Mouse (Mus musculus) myocyte (in vitro differentiated cells): Measurements from ENCODE around the gene Cenpm. TPM values are rescaled to one million over a fixed set of nuclear protein-coding genes. Genes with fewer than 3 reads are reported as not detected.
A peak's percentile ranks its signal among the peaks of the same experiment; 100 is the strongest.

Experiments
- H3K27me3 ChIP-seq: one replicate; pipeline ENCODE4 v1.6.1; 2011; ENCODE audit not compliant: control insufficient read depth, insufficient read depth, insufficient read length
- H3K36me3 ChIP-seq: one replicate; pipeline ENCODE4 v1.6.1; 2011; ENCODE audit not compliant: control insufficient read depth, insufficient read depth
- H3K4me2 ChIP-seq: one replicate; pipeline ENCODE4 v1.6.1; 2011; ENCODE audit warnings: low read depth, control low read depth
- H3K4me3 ChIP-seq: one replicate; pipeline ENCODE4 v1.5.1; 2011; ENCODE audit warnings: mild to moderate bottlenecking, control low read depth, moderate library complexity
- H3K79me2 ChIP-seq: one replicate; pipeline ENCODE4 v1.6.1; 2011; ENCODE audit not compliant: control insufficient read depth, insufficient read depth
- H3ac ChIP-seq: one replicate; pipeline ENCODE4 v1.6.1; 2011; ENCODE audit not compliant: control insufficient read depth, insufficient read length
- CEBPB ChIP-seq: IDR thresholded peaks from 2 replicates; pipeline ENCODE4 v1.6.1; 2011; ENCODE audit warnings: mild to moderate bottlenecking, moderate library complexity; ENCODE audit not compliant: poor library complexity, insufficient read depth, severe bottlenecking
- E2F4 ChIP-seq: IDR thresholded peaks from one replicate; pipeline ENCODE4 v1.6.1; 2011; ENCODE audit warnings: mild to moderate bottlenecking, control low read depth, moderate library complexity; ENCODE audit not compliant: insufficient read depth
- MAX ChIP-seq: IDR thresholded peaks from one replicate; pipeline ENCODE4 v1.6.1; 2011; ENCODE audit warnings: low read depth, mild to moderate bottlenecking, control low read depth
- MYOD1 ChIP-seq, 3 experiments: IDR thresholded peaks; one replicate each; pipeline ENCODE4 v1.6.1; 2011; ENCODE audit warnings: control low read depth in 2 of 3, low read depth in 2 of 3, mild to moderate bottlenecking in 2 of 3, moderate library complexity in 1 of 3; ENCODE audit not compliant: insufficient read length in 2 of 3, control insufficient read depth in 1 of 3
- MYOG ChIP-seq, 3 experiments: IDR thresholded peaks; one replicate each; pipeline ENCODE4 v1.6.1; 2011; ENCODE audit warnings: control low read depth in 2 of 3, low read depth in 2 of 3, mild to moderate bottlenecking in 2 of 3; ENCODE audit not compliant: insufficient read length in 2 of 3, control insufficient read depth in 1 of 3, insufficient read depth in 1 of 3
- POLR2A ChIP-seq: IDR thresholded peaks from one replicate; pipeline ENCODE4 v1.6.1; 2011; ENCODE audit warnings: low read depth, mild to moderate bottlenecking, control low read depth, moderate library complexity; ENCODE audit not compliant: insufficient read length
- POLR2AphosphoS2 ChIP-seq: IDR thresholded peaks from one replicate; pipeline ENCODE4 v1.6.1; 2011; ENCODE audit warnings: low read depth, control low read depth; ENCODE audit not compliant: insufficient read length
- REST ChIP-seq: IDR thresholded peaks from one replicate; pipeline ENCODE4 v1.6.1; 2011; ENCODE audit warnings: mild to moderate bottlenecking, control low read depth, moderate library complexity; ENCODE audit not compliant: insufficient read depth, insufficient read length
- SRF ChIP-seq: IDR thresholded peaks from one replicate; pipeline ENCODE4 v1.6.1; 2011; ENCODE audit warnings: low read depth; ENCODE audit not compliant: control insufficient read depth, insufficient read length
- TCF12 ChIP-seq: IDR thresholded peaks from one replicate; pipeline ENCODE4 v1.6.1; 2011; ENCODE audit warnings: mild to moderate bottlenecking, control low read depth; ENCODE audit not compliant: poor library complexity, insufficient read depth, severe bottlenecking
- TCF3 ChIP-seq: IDR thresholded peaks from one replicate; pipeline ENCODE4 v1.6.1; 2011; ENCODE audit warnings: low read depth, control low read depth; ENCODE audit not compliant: insufficient read length
- USF1 ChIP-seq: IDR thresholded peaks from one replicate; pipeline ENCODE4 v1.6.1; 2011; ENCODE audit warnings: low read depth, mild to moderate bottlenecking, control low read depth, moderate library complexity
- polyA plus RNA-seq: library from polyadenylated mRNA; unstranded; fragments of >200 nt; fragmentation: generic; extraction: Trizol; gene quantifications from one replicate; pipeline ENCODE4 v1.2.1, GENCODE M21; 2012; ENCODE audit warnings: missing spikeins

Gene Cenpm
- polyA plus RNA-seq, 1 experiment = 28.1 TPM

- Histone ChIP-seq H3K4me3 (no peak overlapping the region), H3ac (no peak overlapping the region), H3K4me2 (no peak overlapping the region), H3K79me2 (no peaks in the 10 kb centered on the region), H3K27me3 (peaks cover 57% of the 10 kb centered on the region), H3K36me3 (no peaks in the 10 kb centered on the region)
- TF ChIP-seq REST (no peak), MAX (no peak), POLR2AphosphoS2 (no peak), TCF3 (no peak), SRF (no peak), POLR2A (no peak), TCF12 (no peak)
Measured at GRCm38 (mm10) chr15:82259510-82259909, 15.0 kb upstream of the Cenpm start.

DNA sequence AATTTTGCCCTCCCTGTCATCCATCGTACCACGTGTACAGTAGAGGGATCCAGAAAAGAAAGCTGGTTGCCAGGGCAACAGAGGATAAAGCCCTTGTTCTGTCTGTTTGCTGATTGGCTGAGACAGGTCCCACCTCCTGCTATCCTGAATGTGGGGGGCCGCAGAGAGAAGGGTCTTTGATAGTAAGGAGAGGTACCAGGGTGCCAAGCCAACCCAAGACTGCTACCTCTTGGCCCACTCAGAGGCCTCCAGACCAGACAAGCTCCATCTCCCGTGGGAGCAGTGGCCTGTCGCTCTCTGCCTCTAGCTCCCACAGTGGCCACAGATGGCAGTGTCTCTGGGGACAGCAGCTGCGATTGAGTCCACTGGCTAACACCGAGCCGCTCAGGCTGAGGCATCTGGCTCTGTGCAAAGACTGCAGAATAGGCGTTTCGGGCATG, 11.4 kb upstream of the Cenpm start:
- Histone ChIP-seq H3K36me3 (no peaks in the 10 kb centered on the region), H3K4me2 (no peak overlapping the region), H3ac (no peak overlapping the region), H3K27me3 (peaks cover 44% of the 10 kb centered on the region), H3K79me2 (no peaks in the 10 kb centered on the region), H3K4me3 (no peak overlapping the region)
- TF ChIP-seq SRF (no peak), MYOD1 (IDR thresholded peaks at IDR 0.05; ENCODE audit: control insufficient read depth in 1 of 3, insufficient read length in 2 of 3, low read depth in 2 of 3) (peak in 2 of 3 experiments; percentile 29 to 59), POLR2A (no peak), MYOG (IDR thresholded peaks at IDR 0.05; ENCODE audit: control insufficient read depth in 1 of 3, insufficient read depth in 1 of 3, insufficient read length in 2 of 3, low read depth in 2 of 3) (peak in 2 of 3 experiments; percentile 66 to 79), TCF3 (no peak), POLR2AphosphoS2 (no peak), E2F4 (no peak)

- no peak overlapping the region for H3ac ChIP-seq
- H3K27me3 ChIP-seq = peaks cover 37% of the 10 kb centered on the region
- H3K4me3 ChIP-seq = no peak overlapping the region
- H3K79me2 ChIP-seq = no peaks in the 10 kb centered on the region
- no peak for TF ChIP-seq CEBPB
- no peak for TF ChIP-seq E2F4
- no peak for TF ChIP-seq POLR2AphosphoS2
- TF ChIP-seq REST = no peak
- no peak for TF ChIP-seq USF1
- TF ChIP-seq TCF12 = no peak
- no peak for TF ChIP-seq SRF
- no peak for TF ChIP-seq MYOG (IDR thresholded peaks at IDR 0.05; ENCODE audit: control insufficient read depth in 1 of 3, insufficient read depth in 1 of 3, insufficient read length in 2 of 3, low read depth in 2 of 3)
- TF ChIP-seq MAX = no peak
- no peak for TF ChIP-seq MYOD1 (IDR thresholded peaks at IDR 0.05; ENCODE audit: control insufficient read depth in 1 of 3, insufficient read length in 2 of 3, low read depth in 2 of 3)
- no peak for TF ChIP-seq POLR2A
- TF ChIP-seq TCF3 = no peak
- no peaks in the 10 kb centered on the region for H3K36me3 ChIP-seq
- no peak overlapping the region for H3K4me2 ChIP-seq
Measured at GRCm38 (mm10) chr15:82255248-82255647, 10.7 kb upstream of the Cenpm start.

DNA sequence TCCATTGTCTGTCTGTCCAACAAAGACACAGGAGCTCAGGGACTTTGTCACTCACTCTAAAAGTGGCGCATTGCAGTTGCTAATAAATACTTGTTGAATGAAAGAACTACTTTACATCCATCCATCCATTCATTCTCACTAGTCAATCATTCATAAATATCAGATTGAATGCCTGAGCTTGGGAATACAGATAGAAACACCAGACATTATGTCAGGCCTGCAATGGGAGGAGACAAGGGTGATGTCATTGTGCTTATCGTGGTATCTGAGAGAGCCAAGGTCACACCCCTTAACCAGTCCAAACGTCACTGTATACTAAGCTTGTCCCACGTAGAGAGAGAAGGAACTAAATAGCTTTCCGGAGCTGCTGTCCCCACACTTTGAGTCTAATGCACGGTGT, 7.5 kb upstream of the Cenpm start, which contains the start of gene 1500009C09Rik:
1500009C09Rik (plus strand) TSS at position 301 of the 400 bp plus-strand sequence.
- Histone ChIP-seq H3K79me2 (no peaks in the 10 kb centered on the region), H3K4me3 (no peak within 1 kb of the TSS), H3ac (no peak within 1 kb of the TSS), H3K4me2 (no peak within 1 kb of the TSS), H3K36me3 (no peaks in the 10 kb centered on the region), H3K27me3 (peaks cover 15% of the 10 kb centered on the region)
- TF ChIP-seq MAX (no peak), E2F4 (no peak), TCF12 (no peak), POLR2A (no peak), USF1 (no peak), POLR2AphosphoS2 (no peak), SRF (no peak)

DNA sequence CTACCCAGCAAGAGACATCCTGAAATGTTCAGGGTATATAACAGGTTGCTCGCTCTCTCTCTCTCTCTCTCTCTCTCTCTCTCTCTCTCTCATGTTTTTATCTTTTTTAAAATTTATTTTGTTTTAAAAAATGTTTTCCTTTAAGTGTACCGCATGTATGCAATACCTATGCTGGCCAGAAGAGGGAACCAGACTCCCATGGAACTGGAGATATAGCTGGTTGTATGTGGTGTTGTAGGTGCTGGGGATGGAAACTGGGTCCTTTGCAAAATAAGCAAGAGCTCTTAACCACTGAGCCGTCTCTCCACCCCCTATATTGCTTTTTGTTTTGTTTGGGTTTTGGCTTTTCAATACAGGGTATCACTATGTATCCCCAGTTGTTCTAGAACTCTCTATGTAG, 7.0 kb upstream of the Cenpm start:
- no peak overlapping the region for H3K4me2 ChIP-seq
- no peak overlapping the region for H3ac ChIP-seq
- H3K4me3 ChIP-seq = no peak overlapping the region
- TF ChIP-seq MYOD1 (IDR thresholded peaks at IDR 0.05; ENCODE audit: control insufficient read depth in 1 of 3, insufficient read length in 2 of 3, low read depth in 2 of 3) = no peak
- no peak for TF ChIP-seq USF1
- TF ChIP-seq CEBPB = no peak
- TF ChIP-seq MYOG (IDR thresholded peaks at IDR 0.05; ENCODE audit: control insufficient read depth in 1 of 3, insufficient read depth in 1 of 3, insufficient read length in 2 of 3, low read depth in 2 of 3) = no peak
- TF ChIP-seq SRF = no peak
- TF ChIP-seq E2F4 = no peak
- TF ChIP-seq TCF3 = no peak
- no peak for TF ChIP-seq TCF12
- no peak for TF ChIP-seq POLR2AphosphoS2
- no peak for TF ChIP-seq POLR2A
- TF ChIP-seq REST = no peak
- no peak for TF ChIP-seq MAX
- no peaks in the 10 kb centered on the region for H3K36me3 ChIP-seq
- H3K27me3 ChIP-seq = peaks cover 12% of the 10 kb centered on the region
- H3K79me2 ChIP-seq = no peaks in the 10 kb centered on the region
